Mouse (Mus musculus): ENCODE measurements at regions not wholly inside any gene's neighbourhood (a gene's known extent, or its start where the extent isn't known, plus 50 kb on each side); places are given as distances from the start of the nearest gene placed in this dataset.

DNA sequence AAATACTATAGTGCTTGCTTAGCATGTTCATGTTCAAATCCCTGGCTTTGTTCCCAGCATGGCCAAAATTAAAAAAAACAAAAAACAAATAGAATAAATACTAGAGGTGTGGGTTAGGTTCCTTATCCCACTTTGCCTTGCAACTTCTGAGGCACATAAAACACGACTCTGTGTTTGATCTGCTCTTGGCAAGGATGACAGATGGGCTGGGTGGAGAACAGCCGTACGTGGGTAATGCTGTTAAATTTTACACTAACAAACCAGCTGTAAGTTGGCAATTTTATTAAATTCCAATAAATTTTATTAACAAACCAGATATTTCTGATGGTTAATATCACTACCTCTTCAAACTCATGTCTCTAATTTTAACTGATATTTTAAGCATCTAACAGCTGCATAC lies 168.9 kb downstream of the Gja1 start:
- TF ChIP-seq CTCF (IDR thresholded peaks at IDR 0.05; ENCODE audit: extremely low read depth, insufficient read length, insufficient replicate concordance, low read depth, low read length) = no peak
- TF ChIP-seq POLR2A (IDR thresholded peaks at IDR 0.05; ENCODE audit: low read depth, low read length) = no peak

Measured in small intestine, adult 2 months (tissue).